In the genomic region with DNA sequence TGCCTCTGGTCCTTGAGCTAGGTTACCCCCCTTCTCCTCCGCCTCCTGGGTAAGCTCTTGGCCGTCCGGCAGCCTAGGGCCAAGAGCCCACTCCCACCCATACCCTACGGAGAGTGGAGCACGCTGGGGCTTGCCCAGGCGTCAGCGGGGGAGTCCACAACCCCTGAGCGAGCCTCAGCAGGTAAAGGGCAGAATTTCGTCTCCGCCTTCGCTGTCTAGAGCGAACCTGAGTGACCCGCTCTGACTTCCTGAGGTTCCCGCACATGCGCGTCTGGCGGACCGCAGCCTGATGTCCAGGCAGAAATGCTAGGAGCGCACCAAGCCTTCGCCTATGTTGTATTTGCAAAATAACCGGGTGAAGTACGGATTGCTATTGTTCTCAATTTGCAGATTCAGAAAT, we compare ENCODE assay signal across 8 mouse cellular contexts. TPM values are rescaled to one million over a fixed set of nuclear protein-coding genes. Genes with fewer than 3 reads are reported as not detected.
DNase-seq lines count a peak whose midpoint lies in the region; ATAC-seq lines count a peak whose summit lies in the region.

No protein-coding gene starts in this region.

- H3K4me3 ChIP-seq in liver, embryonic 11.5 days (ENCODE audit: low read depth, low read length) = no peak overlapping the region
- H3K4me3 ChIP-seq in embryonic facial prominence, embryonic 15.5 days (replicated peaks) = peak overlapping the region; percentile 23
- H3K4me3 ChIP-seq in hindbrain, embryonic 16.5 days (ENCODE audit: low read length) = peak overlapping the region; percentile 37
- H3K4me3 ChIP-seq in midbrain, embryonic 16.5 days (ENCODE audit: low read depth, low read length) = peak overlapping the region; percentile 28

- peaks cover 25% of the 10 kb centered on the region for H3K4me1 ChIP-seq in liver, embryonic 11.5 days (replicated peaks; ENCODE audit: control insufficient read depth, insufficient read depth, low read length)
- H3K4me1 ChIP-seq in embryonic facial prominence, embryonic 15.5 days = peaks cover 69% of the 10 kb centered on the region
- H3K4me1 ChIP-seq in hindbrain, embryonic 16.5 days (ENCODE audit: control insufficient read depth, insufficient read depth, low read depth, low read length) = peaks cover 28% of the 10 kb centered on the region
- H3K4me1 ChIP-seq in midbrain, embryonic 16.5 days (ENCODE audit: control insufficient read depth, insufficient read depth, low read length) = peaks cover 11% of the 10 kb centered on the region

- no peak for ATAC-seq in liver, embryonic 11.5 days (replicated peaks; ENCODE audit: low FRiP score)
- ATAC-seq in embryonic facial prominence, embryonic 15.5 days (ENCODE audit: insufficient number of reproducible peaks, low FRiP score, low TSS enrichment, low read depth) = no peak
- ATAC-seq in hindbrain, embryonic 16.5 days = no peak
- ATAC-seq in midbrain, embryonic 16.5 days = no peak; the same call in 1 of the 2 replicates

- DNase-seq in liver, embryonic 11.5 days (ENCODE audit: low spot score) = no peak
- DNase-seq in liver = no peak
- DNase-seq in retina, postnatal 1 day = no peak
- DNase-seq in Muller cell, postnatal 12 days (ENCODE audit: inconsistent ontology term) = no peak
- no peak for DNase-seq in spleen, postnatal 4 days (ENCODE audit: low spot score in 2 of 2)

- WGBS in liver, embryonic 11.5 days = 21% methylated on average over 22 of the region's 22 CpGs
- 12% methylated on average over 22 of the region's 22 CpGs for WGBS in embryonic facial prominence, embryonic 15.5 days
- WGBS in hindbrain, embryonic 16.5 days = 13% methylated on average over 21 of the region's 22 CpGs
- 18% methylated on average over 22 of the region's 22 CpGs for WGBS in midbrain, embryonic 16.5 days

- peaks cover 74% of the 10 kb centered on the region for H3K27me3 ChIP-seq in liver, embryonic 11.5 days (replicated peaks; ENCODE audit: control insufficient read depth, insufficient read depth, low read length)
- H3K27me3 ChIP-seq in embryonic facial prominence, embryonic 15.5 days = peaks cover 64% of the 10 kb centered on the region
- H3K27me3 ChIP-seq in hindbrain, embryonic 16.5 days (replicated peaks; ENCODE audit: control insufficient read depth, insufficient read depth, low read length) = peaks cover 53% of the 10 kb centered on the region
- H3K27me3 ChIP-seq in midbrain, embryonic 16.5 days (ENCODE audit: control insufficient read depth, insufficient read depth, low read depth, low read length) = peaks cover 53% of the 10 kb centered on the region

- peak overlapping the region; percentile 32 for H3K4me2 ChIP-seq in liver, embryonic 11.5 days
- H3K4me2 ChIP-seq in embryonic facial prominence, embryonic 15.5 days (replicated peaks) = peak overlapping the region; percentile 38
- H3K4me2 ChIP-seq in hindbrain, embryonic 16.5 days (ENCODE audit: low read length) = peak overlapping the region; percentile 64
- peak overlapping the region; percentile 63 for H3K4me2 ChIP-seq in midbrain, embryonic 16.5 days (ENCODE audit: low read length)

- no peaks in the 10 kb centered on the region for H3K9me3 ChIP-seq in liver, embryonic 11.5 days (ENCODE audit: control insufficient read depth, low read length)
- H3K9me3 ChIP-seq in embryonic facial prominence, embryonic 15.5 days (replicated peaks) = no peaks in the 10 kb centered on the region
- H3K9me3 ChIP-seq in hindbrain, embryonic 16.5 days (ENCODE audit: control insufficient read depth, low read length) = no peaks in the 10 kb centered on the region
- H3K9me3 ChIP-seq in midbrain, embryonic 16.5 days (replicated peaks; ENCODE audit: control insufficient read depth, low read length, poor library complexity, severe bottlenecking) = no peaks in the 10 kb centered on the region

- no peaks in the 10 kb centered on the region for H3K36me3 ChIP-seq in liver, embryonic 11.5 days (ENCODE audit: control insufficient read depth, insufficient read depth, low read length)
- H3K36me3 ChIP-seq in embryonic facial prominence, embryonic 15.5 days = no peaks in the 10 kb centered on the region
- no peaks in the 10 kb centered on the region for H3K36me3 ChIP-seq in hindbrain, embryonic 16.5 days (ENCODE audit: control insufficient read depth, insufficient read depth, low read length)
- no peaks in the 10 kb centered on the region for H3K36me3 ChIP-seq in midbrain, embryonic 16.5 days (ENCODE audit: control insufficient read depth, insufficient read depth, low read length)

- H3K9ac ChIP-seq in liver, embryonic 11.5 days (ENCODE audit: low read depth, low read length) = no peak overlapping the region
- no peak overlapping the region for H3K9ac ChIP-seq in embryonic facial prominence, embryonic 15.5 days
- H3K9ac ChIP-seq in hindbrain, embryonic 16.5 days (ENCODE audit: low read depth, low read length) = peak overlapping the region; percentile 41; the same call in 1 of the 2 replicates
- H3K9ac ChIP-seq in midbrain, embryonic 16.5 days (ENCODE audit: low read depth, low read length) = no peak overlapping the region

- no peak overlapping the region for H3K27ac ChIP-seq in liver, embryonic 11.5 days (ENCODE audit: low read depth, low read length)
- H3K27ac ChIP-seq in embryonic facial prominence, embryonic 15.5 days (replicated peaks) = no peak overlapping the region
- H3K27ac ChIP-seq in hindbrain, embryonic 16.5 days (ENCODE audit: low read depth, low read length) = no peak overlapping the region
- H3K27ac ChIP-seq in midbrain, embryonic 16.5 days (ENCODE audit: low read length) = no peak overlapping the region

RNA-seq across cellular contexts. Expression of gene Gpr132, which starts 6.2 kb away (rescaled TPM):
- 0.53 and 0.62 TPM in 2 replicates for polyA plus RNA-seq in liver, embryonic 11.5 days (2014; fragmentation: Nextera tagmentation; extraction: Ambion mirVana)
- 0.35 and 0.41 TPM in 2 replicates for polyA plus RNA-seq in embryonic facial prominence, embryonic 15.5 days (2015; fragmentation: Nextera tagmentation; extraction: Ambion mirVana)
- 0.08 TPM in 1 of 2 replicates, not detected in the other for polyA plus RNA-seq in hindbrain, embryonic 16.5 days (2015; fragmentation: Nextera tagmentation; extraction: Ambion mirVana)
- 0.14 TPM in 1 of 2 replicates, not detected in the other for polyA plus RNA-seq in midbrain, embryonic 16.5 days (2015; fragmentation: Nextera tagmentation; extraction: Ambion mirVana)

RNA-seq across cellular contexts. Expression of gene Cdca4, which starts 45.0 kb away (rescaled TPM):
- 111 and 125 TPM in 2 replicates for polyA plus RNA-seq in liver, embryonic 11.5 days (2014; fragmentation: Nextera tagmentation; extraction: Ambion mirVana)
- polyA plus RNA-seq in embryonic facial prominence, embryonic 15.5 days (2015; fragmentation: Nextera tagmentation; extraction: Ambion mirVana) = 99.7 and 110 TPM in 2 replicates
- 31.3 and 36.7 TPM in 2 replicates for polyA plus RNA-seq in hindbrain, embryonic 16.5 days (2015; fragmentation: Nextera tagmentation; extraction: Ambion mirVana)
- polyA plus RNA-seq in midbrain, embryonic 16.5 days (2015; fragmentation: Nextera tagmentation; extraction: Ambion mirVana) = 32.6 and 37.6 TPM in 2 replicates

RNA-seq across cellular contexts. Expression of gene Jag2, which starts 55.4 kb away (rescaled TPM):
- 0.39 and 1.4 TPM in 2 replicates for polyA plus RNA-seq in liver, embryonic 11.5 days (2014; fragmentation: Nextera tagmentation; extraction: Ambion mirVana)
- 13.0 and 14.3 TPM in 2 replicates for polyA plus RNA-seq in embryonic facial prominence, embryonic 15.5 days (2015; fragmentation: Nextera tagmentation; extraction: Ambion mirVana)
- 10.7 and 11.1 TPM in 2 replicates for polyA plus RNA-seq in hindbrain, embryonic 16.5 days (2015; fragmentation: Nextera tagmentation; extraction: Ambion mirVana)
- polyA plus RNA-seq in midbrain, embryonic 16.5 days (2015; fragmentation: Nextera tagmentation; extraction: Ambion mirVana) = 10.4 and 14.8 TPM in 2 replicates
